Mouse (Mus musculus): ENCODE measurements around the gene Ank.

DNA sequence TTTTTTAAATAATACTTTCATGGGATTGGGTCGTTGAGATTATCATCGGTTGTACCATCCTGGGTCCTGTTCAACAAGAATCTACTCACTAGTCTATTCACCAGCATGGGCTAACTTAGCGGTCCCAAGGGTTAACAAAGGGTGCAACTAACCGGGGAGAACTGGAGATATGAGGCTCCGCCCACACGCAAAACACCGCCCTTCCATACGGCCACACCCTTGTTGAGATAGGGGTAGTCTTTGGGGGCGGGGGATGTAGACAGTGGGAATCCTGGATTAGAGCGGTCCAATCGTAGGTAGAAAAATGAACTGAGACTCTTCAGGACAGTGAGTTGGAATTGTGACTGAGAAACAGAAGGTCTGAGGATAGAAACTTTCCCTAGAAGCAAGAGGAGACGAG is 10.2 kb downstream of the Ank start:
- TF ChIP-seq POLR2A (IDR thresholded peaks at IDR 0.05; ENCODE audit: control insufficient read depth in 1 of 2, insufficient read depth in 1 of 2, low read depth in 1 of 2, low read length in 2 of 2, poor library complexity in 1 of 2) (no peak), GATA1 (IDR thresholded peaks at IDR 0.05; ENCODE audit: low read depth, low read length) (no peak), CTCF (IDR thresholded peaks at IDR 0.05 in 2 of 3, conservative IDR thresholded peaks at IDR 0.05 in 1 of 3; ENCODE audit: control insufficient read depth in 1 of 3, insufficient read depth in 1 of 3, low read depth in 2 of 3, low read length in 3 of 3, poor library complexity in 1 of 3, severe bottlenecking in 1 of 3) (no peak), POLR2AphosphoS2 (IDR thresholded peaks at IDR 0.05; ENCODE audit: low read length) (no peak), GABPA (IDR thresholded peaks at IDR 0.05; ENCODE audit: low read depth, low read length) (no peak), SIN3A (IDR thresholded peaks at IDR 0.05; ENCODE audit: low read length) (no peak), E2F4 (IDR thresholded peaks at IDR 0.05; ENCODE audit: borderline replicate concordance, low read depth, low read length) (no peak), USF1 (IDR thresholded peaks at IDR 0.05; ENCODE audit: low read depth, low read length) (no peak), MAZ (IDR thresholded peaks at IDR 0.05; ENCODE audit: low read depth, low read length) (no peak), USF2 (IDR thresholded peaks at IDR 0.05; ENCODE audit: borderline replicate concordance in 1 of 2, insufficient read depth in 1 of 2, low read depth in 1 of 2, low read length in 2 of 2) (no peak), TCF12 (IDR thresholded peaks at IDR 0.05; ENCODE audit: low read depth, low read length) (no peak), ZKSCAN1 (IDR thresholded peaks at IDR 0.05; ENCODE audit: low read depth, low read length) (no peak), NRF1 (IDR thresholded peaks at IDR 0.05; ENCODE audit: insufficient read depth, low read depth, low read length, poor library complexity, severe bottlenecking) (no peak)

Measured in MEL (cell line).